Mouse (Mus musculus) thymus, adult 2 months (tissue): Measurements from ENCODE around the gene BC024978.

ENCODE experiments used
- CTCF ChIP-seq: fragments of 200-500 bp; IDR thresholded peaks from 2 replicates; pipeline ENCODE4 v1.5.1; 2012; ENCODE audit warnings: mild to moderate bottlenecking, control low read depth, low read length, moderate library complexity, borderline replicate concordance; ENCODE audit not compliant: control insufficient read depth, poor library complexity, insufficient read depth; ENCODE audit errors: extremely low read depth
- POLR2A ChIP-seq: fragments of 200-500 bp; IDR thresholded peaks from 2 replicates; pipeline ENCODE4 v1.6.1; 2012; ENCODE audit warnings: mild to moderate bottlenecking, low read length, control low read depth, moderate library complexity; ENCODE audit not compliant: control insufficient read depth, poor library complexity, insufficient read depth; ENCODE audit errors: extremely low read depth

DNA sequence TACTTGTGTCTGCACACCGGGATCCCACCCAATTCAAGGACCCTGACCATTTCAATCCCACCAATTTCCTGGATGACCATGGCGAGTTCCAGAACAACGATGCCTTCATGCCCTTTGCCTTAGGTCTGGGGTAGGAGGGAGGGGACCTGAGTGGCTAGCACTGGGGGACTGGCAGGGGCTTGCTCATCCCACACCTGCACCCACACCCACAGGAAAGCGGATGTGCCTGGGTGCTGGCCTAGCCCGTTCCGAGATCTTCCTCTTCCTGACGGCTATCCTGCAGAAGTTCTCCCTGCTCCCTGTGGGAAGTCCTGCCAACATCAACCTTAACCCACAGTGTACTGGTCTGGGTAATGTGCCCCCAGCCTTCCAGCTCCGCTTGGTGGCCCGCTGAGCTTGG is 37.4 kb upstream of the BC024978 start:
- TF ChIP-seq CTCF (no peak), POLR2A (no peak)
